Mouse (Mus musculus): ENCODE results near the gene Fam107b. TPM values are rescaled to one million over a fixed set of nuclear protein-coding genes. Genes with fewer than 3 reads are reported as not detected.
A peak's percentile ranks its signal among the peaks of the same experiment; 100 is the strongest.

Fam107b gene
- total RNA-seq (2021): 1 to 10 TPM; 8.6 to 9.6 TPM

- no peak for DNase-seq (ENCODE audit: low spot score in 2 of 2)
- intact Hi-C loops (cut with DNase I): no loop called here
Measured at GRCm38 (mm10) chr2:3570186-3570585, at the start of gene Fam107b. Fam107b (plus strand) TSS chr2:3570488.

GRCm38 (mm10) chr2:3522558-3522957 lies 47.7 kb upstream of the Fam107b start:
- intact Hi-C loops (cut with DNase I): no loop called here
- no peak for DNase-seq (ENCODE audit: low spot score in 2 of 2)

- DNase-seq (ENCODE audit: low spot score in 2 of 2): no peak
- intact Hi-C loops (cut with DNase I): no loop called here
Measured at GRCm38 (mm10) chr2:3526288-3526687, 44.0 kb upstream of the Fam107b start.

GRCm38 (mm10) chr2:3541307-3542079 lies 28.8 kb upstream of the Fam107b start:
- no peak for DNase-seq (ENCODE audit: low spot score in 2 of 2)
- intact Hi-C loops (cut with DNase I): loop anchor here (10.0 kb wide), 1 partner anchor 953 kb away; no protein-coding TSS in a partner anchor

GRCm38 (mm10) chr2:3546055-3546454 lies 24.2 kb upstream of the Fam107b start:
- no peak for DNase-seq (ENCODE audit: low spot score in 2 of 2)
- intact Hi-C loops (cut with DNase I): loop anchor here (1.0 to 10.0 kb wide), 3 partner anchors 225 to 949 kb away; no protein-coding TSS in a partner anchor

- DNase-seq (ENCODE audit: low spot score in 2 of 2): peak; percentile 61 to 62
- intact Hi-C loops (cut with DNase I): loop anchor here (1.0 to 10.0 kb wide), 3 partner anchors 224 to 948 kb away; no protein-coding TSS in a partner anchor
Measured at GRCm38 (mm10) chr2:3546588-3546987, 23.7 kb upstream of the Fam107b start.

- DNase-seq (ENCODE audit: low spot score in 2 of 2): no peak
- intact Hi-C loops (cut with DNase I): no loop called here
Measured at GRCm38 (mm10) chr2:3570606-3571005, 318 bp downstream of the Fam107b start.

- no peak for DNase-seq (ENCODE audit: low spot score in 2 of 2)
- intact Hi-C loops (cut with DNase I): no loop called here
Measured at GRCm38 (mm10) chr2:3573883-3574282, 3.6 kb downstream of the Fam107b start.

- peak in 1 of 2 experiments; percentile 15 for DNase-seq (ENCODE audit: low spot score in 2 of 2)
Measured at GRCm38 (mm10) chr2:3575140-3575539, 4.9 kb downstream of the Fam107b start.

GRCm38 (mm10) chr2:3576346-3576745 lies 6.1 kb downstream of the Fam107b start:
- no peak for DNase-seq (ENCODE audit: low spot score in 2 of 2)
- intact Hi-C loops (cut with DNase I): no loop called here

More at GRCm38 (mm10) chr2:3575140-3575539, 4.9 kb downstream of the Fam107b start:
- intact Hi-C loops (cut with DNase I): no loop called here

- intact Hi-C loops (cut with DNase I): no loop called here
- no peak for DNase-seq (ENCODE audit: low spot score in 2 of 2)
Measured at GRCm38 (mm10) chr2:3577216-3577615, 6.9 kb downstream of the Fam107b start.

- intact Hi-C loops (cut with DNase I): no loop called here
Measured at GRCm38 (mm10) chr2:3578180-3578902, 8.1 kb downstream of the Fam107b start.

GRCm38 (mm10) chr2:3579316-3579902 lies 9.1 kb downstream of the Fam107b start:
- no peak for DNase-seq (ENCODE audit: low spot score in 2 of 2)
- intact Hi-C loops (cut with DNase I): no loop called here

More at GRCm38 (mm10) chr2:3578180-3578902, 8.1 kb downstream of the Fam107b start:
- DNase-seq (ENCODE audit: low spot score in 2 of 2): no peak

GRCm38 (mm10) chr2:3582830-3583229 lies 12.5 kb downstream of the Fam107b start:
- intact Hi-C loops (cut with DNase I): no loop called here
- DNase-seq (ENCODE audit: low spot score in 2 of 2): no peak

- DNase-seq (ENCODE audit: low spot score in 2 of 2): no peak
- intact Hi-C loops (cut with DNase I): no loop called here
Measured at GRCm38 (mm10) chr2:3585231-3585783, 15.0 kb downstream of the Fam107b start.

GRCm38 (mm10) chr2:3590086-3590915 lies 20.0 kb downstream of the Fam107b start:
- DNase-seq (ENCODE audit: low spot score in 2 of 2): no peak
- intact Hi-C loops (cut with DNase I): no loop called here

GRCm38 (mm10) chr2:3590916-3591197 lies 20.6 kb downstream of the Fam107b start:
- intact Hi-C loops (cut with DNase I): no loop called here

GRCm38 (mm10) chr2:3594663-3595318 lies 24.5 kb downstream of the Fam107b start:
- no peak for DNase-seq (ENCODE audit: low spot score in 2 of 2)
- intact Hi-C loops (cut with DNase I): no loop called here

More at GRCm38 (mm10) chr2:3590916-3591197, 20.6 kb downstream of the Fam107b start:
- DNase-seq (ENCODE audit: low spot score in 2 of 2): no peak

- intact Hi-C loops (cut with DNase I): no loop called here
- no peak for DNase-seq (ENCODE audit: low spot score in 2 of 2)
Measured at GRCm38 (mm10) chr2:3600421-3600820, 30.1 kb downstream of the Fam107b start.

Data from left cerebral cortex, postnatal 25 days (tissue).